Mouse (Mus musculus) embryo, embryonic 10 days (tissue): ENCODE measurements around the gene Zfp316.

Source experiments
- DNase-seq: peaks from one replicate; pipeline ENCODE4 v3.0.0-alpha.2; 2015; ENCODE audit warnings: low spot score

The Zfp316 gene

DNA sequence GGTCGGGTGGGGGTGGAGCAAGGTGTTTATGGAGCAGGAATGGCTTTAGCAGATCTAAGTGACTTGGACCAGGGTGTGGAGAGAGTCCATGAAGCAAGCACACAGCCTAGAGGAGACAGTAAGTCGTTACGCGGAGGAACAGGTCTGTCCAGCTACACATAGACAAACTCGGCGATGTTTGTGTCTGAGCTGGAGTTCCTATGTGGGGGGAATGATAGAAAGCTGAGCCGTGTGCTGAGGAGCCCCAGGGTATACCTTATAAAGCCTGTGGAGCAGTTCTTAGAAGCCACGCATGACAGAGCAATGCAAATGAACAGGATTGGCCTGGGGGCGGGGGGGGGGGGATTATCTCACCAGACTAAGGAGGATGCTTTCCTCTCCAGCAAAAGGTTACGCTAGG lies 9.4 kb upstream of the Zfp316 start:
- DNase-seq = no peak

DNA sequence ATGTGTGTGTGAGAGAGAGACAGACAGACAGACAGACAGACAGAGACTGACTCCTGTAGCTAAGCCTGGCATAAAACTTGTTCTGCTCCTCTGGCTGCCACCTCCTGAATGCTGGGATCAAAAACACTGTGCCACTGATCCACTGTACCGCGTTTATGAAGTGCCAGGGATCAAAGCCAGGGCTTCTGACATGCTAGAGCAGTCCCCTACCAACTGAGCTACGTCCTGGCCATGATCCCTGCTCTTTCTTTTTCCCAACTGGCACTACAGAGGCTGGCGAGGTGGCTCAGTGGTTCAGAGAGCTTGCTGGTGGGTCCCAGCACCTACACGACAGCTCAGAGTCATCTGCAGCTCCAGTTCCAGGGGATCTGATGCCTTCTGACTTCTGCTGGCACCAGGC lies 5.9 kb upstream of the Zfp316 start:
- no peak for DNase-seq

DNA sequence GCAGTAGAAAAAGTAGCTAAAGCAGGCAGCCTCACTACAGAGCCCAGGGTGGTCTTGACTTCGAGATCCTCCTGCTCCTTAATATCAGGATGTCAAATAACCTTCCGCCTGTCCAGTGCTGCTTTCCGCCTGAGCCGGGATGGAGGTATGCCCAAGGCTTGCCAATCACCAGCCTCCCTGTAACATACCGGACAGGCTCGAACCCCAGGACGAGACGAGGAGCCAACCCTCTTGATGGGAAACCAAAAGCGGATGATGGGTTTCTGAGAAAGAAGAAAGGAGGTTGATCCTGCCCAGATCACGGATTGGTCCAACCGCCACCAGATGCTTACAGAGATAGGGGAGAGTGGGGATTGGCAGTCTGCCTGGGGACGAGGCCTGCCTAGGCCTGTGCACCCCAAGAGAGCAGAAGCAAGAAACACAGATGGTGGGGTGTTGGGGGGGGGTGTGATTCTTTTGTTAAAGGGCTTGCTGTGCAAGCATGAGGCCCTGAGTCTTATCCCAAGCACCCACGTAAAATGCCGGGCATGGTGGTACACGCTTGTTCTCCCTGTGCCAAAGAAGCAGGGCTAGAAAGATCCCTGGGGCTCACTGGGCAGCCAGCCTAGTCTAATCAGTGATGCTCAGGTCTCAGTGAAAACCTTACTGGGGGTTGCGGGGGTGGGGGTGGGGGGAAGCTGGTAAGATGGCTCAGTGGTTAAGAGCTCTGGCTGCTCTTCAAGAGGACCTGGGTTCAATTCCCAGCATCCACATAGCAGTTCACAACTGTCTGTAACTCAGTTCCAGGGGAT lies 2.9 kb upstream of the Zfp316 start:
- DNase-seq = no peak

DNA sequence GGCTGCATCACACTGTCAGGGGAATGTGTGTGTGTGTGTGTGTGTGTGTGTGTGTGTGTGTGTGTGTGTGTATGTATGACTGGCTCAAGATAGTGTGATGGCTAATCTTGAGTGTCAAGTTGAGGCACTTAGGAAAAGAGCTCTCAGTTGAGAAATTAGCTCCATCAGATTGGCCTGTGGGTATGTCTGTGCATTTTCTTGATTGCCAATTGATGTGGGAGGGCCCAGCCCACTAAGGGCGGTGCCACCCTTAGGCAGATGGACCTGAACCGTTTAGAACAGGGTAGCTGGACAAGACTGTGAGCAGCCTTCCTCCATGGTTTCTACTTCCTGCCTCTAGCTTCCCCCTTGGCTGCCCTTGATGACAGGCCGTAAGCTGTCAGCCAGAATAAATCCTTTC lies 2.3 kb upstream of the Zfp316 start:
- DNase-seq = no peak

DNA sequence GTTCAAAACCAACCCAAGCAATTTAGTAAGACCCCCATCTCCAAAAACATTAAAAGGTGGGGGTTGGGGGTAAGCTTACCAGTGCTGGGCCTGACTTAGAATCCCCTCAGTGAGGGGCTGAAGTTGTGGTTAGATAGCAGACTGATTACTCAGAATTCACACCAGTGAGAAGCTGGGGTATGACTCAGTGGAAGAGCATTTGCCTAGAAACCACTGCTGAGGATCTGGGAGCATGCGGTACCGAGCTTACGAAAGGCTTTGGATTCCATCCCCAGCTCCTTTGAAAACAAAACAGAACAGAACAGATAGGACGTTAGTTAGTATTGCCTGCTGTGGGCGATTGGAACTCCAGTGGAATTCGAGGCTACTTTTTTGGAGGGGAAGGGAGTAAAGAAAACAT lies 1.8 kb upstream of the Zfp316 start:
- no peak for DNase-seq

DNA sequence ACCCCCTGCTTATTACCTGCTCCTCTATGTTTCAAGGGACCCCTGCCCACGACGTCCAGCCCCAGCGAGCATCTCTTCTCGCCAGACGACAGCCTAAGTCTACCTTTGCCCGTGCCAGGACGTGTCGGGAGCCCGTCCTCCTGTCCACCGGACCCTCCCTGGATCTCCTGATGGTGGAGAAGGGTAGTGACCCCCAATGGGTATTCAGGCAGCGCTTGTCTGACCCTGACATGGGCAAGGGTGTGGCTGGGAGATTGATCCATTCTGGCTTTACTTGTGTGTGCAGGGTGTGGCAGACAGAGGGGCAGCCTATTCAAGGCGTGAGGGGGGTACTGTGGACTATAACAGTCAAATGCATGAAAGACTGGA lies 313 bp upstream of the Zfp316 start:
- DNase-seq = no peak

DNA sequence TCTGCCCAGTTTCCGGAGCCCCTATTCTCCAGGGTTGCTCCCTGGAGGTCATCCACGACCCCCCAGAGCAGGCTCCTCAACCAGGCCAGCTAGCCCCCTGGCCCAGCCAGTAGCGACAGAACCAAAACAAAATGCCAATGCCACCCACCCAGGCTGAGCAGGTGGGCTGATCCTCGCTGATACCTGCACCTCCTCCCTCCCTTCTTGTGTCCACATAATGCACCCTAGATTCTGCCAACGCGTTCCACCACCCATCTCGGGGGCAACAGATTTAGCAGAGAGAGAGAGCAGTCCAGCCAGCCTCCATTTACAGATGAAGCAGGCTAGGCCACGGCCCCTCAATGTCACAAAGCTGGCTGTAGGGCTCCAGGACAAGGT lies 848 bp downstream of the Zfp316 start:
- no peak for DNase-seq

DNA sequence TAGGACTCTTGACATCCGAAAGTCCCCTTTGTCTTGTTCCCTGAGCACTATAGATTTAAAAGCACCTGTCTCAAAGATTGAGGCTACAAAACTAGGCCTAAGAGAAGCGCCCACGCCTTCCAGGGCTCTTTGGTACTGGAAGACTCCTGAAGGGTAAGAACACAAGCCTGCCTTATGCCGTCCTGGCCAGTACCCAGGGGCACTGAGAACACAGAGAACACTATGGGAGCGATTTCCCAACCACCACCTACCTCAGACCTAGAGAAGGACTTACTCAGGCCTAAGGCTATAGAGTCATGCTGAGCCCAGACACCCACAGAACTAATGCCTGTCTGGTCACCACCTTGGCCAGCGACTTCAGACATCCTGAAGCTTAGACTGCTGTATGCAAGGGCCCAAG lies 3.0 kb downstream of the Zfp316 start:
- no peak for DNase-seq

DNA sequence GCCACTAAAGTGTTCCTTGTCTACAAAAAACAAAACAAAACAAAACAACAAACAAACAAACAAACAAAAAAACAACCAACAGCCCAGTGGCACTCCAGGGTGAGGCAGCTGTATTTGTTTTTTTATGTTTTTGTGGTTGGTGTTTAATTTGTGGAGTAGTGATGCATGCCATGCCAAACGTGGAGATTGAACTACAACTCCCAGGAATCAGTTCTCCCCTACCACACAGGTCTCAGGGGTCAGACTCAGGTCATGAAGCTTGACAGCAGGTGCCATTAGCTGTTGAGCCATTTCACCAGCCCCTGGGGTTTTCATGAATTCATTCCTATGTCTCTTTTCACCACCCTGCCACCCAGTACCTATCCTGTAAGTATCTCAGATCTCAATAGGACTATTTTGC lies 4.4 kb downstream of the Zfp316 start:
- no peak for DNase-seq

DNA sequence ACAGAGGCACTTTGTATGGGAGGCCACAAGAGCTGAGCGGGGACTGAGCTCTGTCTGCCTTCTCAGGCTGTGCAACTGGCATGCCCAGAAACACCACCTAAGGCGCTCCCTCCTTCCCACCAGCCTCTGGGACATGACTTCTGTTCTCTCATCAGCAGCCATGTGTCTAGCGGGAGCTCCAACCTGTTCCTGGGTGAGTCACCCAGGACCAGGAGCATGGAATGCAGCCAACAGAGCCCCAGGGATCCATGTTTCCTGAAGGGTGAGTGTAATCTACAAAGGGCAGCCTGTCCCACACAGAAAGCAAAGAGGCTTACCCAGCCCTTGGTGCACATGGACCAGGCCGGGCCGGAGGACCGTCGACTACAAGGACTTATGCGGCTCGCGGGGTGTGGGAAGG lies 5.1 kb downstream of the Zfp316 start:
- DNase-seq = no peak

DNA sequence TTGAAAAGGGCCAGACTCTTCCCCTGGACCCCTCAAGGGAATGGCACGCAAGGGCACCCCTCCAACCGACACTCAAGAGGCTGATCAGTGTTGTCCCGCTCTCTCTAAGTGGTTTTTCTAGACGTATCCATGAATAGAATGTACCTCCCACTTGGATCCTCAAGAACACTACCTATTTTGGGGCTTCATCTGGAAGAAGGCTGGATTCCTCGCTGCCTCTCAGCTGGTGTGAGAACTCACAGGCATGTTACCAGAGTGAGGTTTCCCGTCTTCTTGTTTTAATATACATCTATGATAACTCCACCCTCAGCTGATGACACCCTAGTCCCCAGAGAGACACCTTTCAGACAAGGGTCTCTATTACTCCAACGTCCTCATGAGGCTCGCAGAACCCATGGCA lies 8.2 kb downstream of the Zfp316 start:
- DNase-seq = no peak

DNA sequence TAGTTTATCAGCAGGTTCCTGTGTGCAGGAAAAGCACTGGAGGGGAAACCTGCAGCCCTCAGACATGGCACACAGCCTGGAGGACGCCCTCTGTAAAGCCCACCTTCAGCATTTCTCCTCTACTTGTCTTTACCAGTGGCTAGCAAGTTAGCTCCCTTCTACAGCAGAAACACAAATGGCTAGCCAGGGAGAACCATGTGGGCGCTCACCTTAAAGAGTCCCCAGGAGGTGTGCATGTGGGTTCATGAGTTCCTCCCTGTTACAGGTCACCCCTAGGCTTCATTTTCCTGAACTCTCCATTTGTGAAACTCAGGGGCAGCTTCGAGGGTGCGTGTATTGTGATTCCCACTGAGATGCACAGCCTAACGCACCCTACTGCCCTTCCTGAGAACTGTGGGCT lies 14.0 kb downstream of the Zfp316 start:
- DNase-seq = no peak

DNA sequence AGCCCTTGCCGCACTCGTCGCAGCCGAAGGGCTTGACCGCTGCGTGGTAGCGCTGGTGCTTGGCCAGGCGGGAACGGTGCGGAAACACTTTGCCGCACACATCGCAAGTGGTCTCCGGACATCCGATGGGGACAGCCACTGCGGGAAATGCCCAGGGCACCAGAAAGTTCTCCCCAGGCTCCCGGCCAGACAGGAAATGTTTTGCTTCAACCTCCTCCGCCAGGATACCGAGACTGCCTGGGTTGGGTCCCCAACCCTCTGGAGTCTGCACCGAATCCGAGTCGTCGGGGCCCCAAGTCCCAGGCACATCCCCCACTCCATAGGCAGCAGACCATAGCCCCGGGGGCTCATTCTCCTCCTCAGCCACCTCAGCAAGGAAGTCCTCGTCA lies 14.7 kb downstream of the Zfp316 start:
- no peak for DNase-seq

DNA sequence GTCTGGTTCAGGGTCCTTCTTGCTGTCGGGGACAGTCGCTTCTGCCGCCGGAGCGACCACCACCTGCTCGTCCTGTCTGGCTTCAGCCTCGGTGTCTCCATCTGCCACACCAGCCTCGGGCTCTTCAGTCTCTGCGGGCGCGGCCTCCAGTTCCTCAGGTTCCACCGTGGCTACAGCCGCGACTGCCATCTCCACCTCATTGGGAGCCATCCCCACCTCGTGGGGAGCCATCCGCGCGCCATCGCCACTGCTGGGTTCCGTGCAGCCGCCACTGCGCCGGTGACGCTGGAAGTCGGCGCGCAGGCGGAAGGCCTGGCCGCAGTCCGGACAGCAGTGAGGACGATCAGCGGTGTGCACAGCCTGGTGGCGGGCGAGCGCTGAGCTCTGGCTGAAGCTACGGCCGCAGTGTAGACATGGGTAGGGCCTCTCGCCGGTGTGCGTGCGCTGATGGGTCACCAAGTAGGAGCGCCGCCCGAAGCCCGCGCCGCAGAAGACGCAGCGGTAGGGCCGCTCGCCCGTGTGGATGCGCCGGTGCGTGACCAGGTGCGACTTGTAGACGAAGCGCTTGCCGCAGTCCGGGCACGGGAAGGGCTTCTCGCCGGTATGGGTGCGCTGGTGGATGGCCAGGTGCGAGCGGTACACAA lies 15.2 kb downstream of the Zfp316 start:
- peak; percentile 48 for DNase-seq

DNA sequence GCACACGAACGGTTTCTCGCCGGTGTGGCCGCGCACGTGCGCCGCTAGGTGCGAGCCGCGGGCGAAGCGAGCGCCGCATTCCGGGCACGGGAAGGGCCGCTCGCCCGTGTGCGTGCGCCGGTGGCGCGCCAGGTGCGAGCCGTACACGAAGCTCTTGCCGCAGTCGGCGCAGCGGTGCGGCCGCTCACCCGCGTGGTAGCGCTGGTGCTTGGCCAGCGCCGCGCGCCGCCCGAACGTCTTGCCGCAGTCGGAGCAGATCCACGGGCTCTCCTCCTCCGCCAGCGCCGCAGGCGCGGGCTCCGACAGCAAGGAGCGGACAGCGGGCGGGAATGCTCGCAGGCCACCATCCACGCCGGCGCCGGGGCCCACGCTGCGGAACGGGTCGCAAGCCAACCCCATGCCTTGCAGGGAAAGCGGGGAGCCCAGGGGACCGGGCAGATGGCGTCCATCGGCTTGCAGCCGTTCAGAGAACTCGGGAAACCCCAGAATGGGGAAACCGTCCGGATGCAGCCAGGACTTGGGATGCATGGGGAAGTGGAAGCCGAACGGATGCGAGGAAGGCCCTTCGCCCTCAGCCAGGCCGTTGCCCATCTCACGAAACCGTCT lies 15.8 kb downstream of the Zfp316 start:
- DNase-seq = peak; percentile 16

DNA sequence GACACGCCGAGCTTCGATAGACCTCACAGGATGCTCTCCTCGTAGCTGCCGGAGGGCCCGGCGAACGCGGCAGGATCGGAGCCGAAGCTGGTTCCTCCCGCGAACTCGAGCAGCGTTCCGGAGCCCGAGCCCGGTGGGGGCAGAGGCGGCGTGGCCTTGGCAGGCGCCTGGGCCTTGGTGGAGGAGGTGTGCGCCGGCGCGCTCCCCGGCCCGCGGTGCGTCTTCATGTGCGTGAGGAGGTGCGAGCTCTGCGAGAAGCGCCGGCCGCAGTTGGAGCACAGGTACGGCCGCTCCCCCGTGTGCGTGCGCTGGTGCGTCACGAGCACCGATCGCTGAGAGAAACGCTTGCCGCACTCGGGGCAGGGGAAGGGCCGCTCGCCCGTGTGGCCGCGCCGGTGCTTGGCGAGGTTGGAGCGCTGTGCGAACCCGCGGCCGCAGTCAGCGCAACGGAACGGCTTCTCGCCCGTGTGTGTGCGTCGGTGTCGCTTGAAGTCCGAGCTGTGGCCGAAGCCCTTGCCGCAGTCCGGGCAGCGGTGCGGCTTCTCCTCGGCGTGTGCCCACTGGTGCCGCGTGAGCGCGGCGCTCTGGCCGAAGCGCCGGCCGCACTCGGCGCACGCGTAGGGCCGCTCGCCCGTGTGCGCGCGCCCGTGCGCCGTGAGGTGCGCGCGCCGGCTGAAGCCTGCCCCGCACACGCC lies 16.5 kb downstream of the Zfp316 start:
- DNase-seq = peak; percentile 51

DNA sequence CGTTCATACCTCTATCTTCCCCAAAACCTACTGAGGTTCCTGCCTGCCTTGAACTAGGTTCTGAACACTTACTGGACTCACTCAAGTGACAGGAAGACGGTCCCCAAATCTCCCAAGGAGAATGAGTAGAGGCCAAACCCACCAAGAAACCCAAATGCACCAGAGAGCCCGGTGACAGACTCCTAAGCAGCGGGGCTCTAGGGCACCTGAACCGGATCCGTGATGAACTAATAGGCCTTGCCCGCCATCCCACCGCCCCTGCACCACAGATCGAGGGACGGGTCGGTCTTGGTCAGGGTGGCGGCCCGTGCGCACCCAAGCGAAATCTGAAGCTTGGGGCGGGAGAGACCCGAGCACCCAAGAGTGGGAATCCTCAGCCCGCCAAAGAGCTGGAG lies 17.0 kb downstream of the Zfp316 start:
- no peak for DNase-seq

DNA sequence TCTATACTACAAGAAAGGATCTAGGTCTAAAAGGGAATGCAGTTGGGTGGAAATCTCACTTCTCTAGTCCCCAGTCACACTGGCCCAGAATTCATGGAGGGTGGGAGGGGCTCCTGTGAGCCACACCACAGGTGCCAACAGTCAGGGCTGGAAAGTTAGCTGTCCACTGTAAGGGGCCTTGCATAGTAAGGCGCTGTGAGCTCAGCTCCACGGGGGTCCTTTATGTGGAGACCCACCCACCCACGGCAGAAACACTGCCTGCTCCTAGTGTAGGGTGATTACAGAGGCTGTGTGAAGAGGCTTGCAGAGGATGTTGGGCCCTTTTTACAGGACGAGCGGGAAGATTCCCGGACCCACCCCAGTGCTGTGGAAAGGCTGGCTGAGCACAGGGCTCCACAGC lies 17.8 kb downstream of the Zfp316 start:
- no peak for DNase-seq

DNA sequence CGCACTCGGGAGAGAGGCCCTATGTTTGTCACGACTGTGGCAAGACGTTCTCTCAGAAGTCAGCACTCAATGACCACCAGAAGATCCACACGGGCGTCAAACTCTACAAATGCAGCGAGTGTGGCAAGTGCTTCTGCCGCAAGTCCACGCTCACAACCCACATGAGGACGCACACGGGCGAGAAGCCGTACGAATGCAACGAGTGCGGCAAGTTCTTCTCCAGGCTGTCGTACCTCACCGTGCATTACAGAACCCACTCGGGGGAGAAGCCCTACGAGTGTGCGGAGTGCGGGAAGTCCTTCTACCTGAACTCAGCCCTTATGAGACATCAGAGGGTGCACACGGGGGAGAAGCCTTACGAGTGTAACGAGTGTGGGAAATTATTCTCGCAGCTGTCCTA lies 24.9 kb downstream of the Zfp316 start:
- no peak for DNase-seq

DNA sequence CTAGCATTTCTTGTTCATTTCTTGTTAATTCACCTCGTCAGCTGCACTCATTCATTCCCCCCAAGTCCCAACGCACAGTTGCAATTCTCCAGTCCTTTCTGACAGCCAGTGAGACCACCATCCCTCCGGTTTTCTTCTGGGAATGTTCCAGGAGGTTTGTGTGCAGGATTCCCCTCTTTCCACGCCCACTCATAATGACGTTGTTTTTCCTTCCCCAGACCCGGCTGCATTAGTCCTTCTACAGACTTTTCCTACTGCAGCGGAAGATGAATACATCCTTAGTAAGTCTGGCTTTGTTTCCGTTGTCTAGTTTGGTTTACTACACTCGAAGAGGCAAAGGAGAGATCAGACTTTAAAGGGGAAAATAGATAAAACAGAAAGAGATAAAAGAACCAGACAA lies 33.8 kb downstream of the Zfp316 start:
- DNase-seq = no peak

DNA sequence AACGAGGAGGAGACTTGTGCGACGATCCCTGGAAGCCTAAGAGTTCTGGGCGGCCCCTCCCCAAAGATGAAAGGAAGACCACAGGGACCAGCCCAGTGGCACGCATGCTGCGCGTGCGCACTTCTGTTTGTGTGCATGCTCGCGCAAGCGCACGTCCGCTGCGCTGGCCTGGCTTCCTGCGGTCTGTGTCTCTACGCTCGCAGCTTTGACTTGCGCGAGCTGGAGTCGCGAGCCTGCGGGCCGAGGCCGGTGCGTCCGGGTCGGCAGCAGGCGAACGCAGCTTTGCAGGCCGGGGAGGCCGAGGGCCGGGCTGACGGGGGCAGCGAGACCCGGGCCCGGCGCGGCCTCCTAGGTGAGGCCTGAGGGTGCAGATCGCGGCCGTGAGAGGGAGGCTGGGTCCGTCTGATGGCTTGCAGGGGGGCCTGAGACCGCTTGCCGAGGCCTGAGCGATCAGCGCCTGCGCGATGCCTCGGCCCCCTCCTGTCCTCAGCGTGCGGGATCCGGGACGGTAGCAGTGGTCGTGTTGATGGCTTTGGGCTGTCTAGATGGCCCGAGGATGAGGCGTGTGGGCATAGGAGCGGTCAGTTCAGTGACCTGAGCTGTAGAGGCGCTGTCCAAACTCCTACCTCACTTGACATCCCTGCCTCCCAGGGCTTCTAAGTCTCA lies 34.7 kb downstream of the Zfp316 start, which contains the start of gene Zfp12:
Zfp12 (plus strand) TSS at position 136 of the 666 bp plus-strand sequence.
- peak; percentile 99 for DNase-seq

DNA sequence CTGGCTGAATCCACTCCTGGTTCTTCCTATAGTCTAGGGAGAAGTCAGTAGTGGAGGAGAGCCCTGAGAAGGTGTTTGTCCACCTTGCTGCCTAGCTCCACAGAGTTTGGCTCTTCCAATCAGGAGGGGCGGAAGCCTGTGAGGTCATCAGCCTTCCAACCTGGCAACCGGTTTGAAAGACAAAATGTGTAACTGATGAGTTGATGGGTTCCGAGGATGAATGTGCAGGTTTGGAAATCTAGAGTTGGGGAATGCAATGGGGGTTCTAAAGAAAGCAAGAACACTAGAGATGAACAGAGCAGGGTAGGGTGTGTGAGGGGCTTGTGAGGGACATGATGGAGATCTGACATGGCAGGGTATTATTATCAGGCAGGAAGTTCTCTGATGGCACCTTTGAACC lies 43.0 kb downstream of the Zfp316 start, which contains the start of gene Spdye4a:
Spdye4a (minus strand) TSS at position 101 of the 400 bp plus-strand sequence.
- no peak for DNase-seq
